Mouse (Mus musculus): ENCODE measurements around the gene Ngfr.

- TF ChIP-seq POLR2A (IDR thresholded peaks at IDR 0.05; ENCODE audit: low read depth, low read length) (no peak), CTCF (IDR thresholded peaks at IDR 0.05; ENCODE audit: extremely low read depth, insufficient read length, insufficient replicate concordance, low read depth, low read length) (no peak)
Measured at GRCm38 (mm10) chr11:95611283-95611682, 23.7 kb upstream of the Ngfr start.
